ENCODE assay signal across 8 mouse cellular contexts in genomic region chr16:33382341-33382740, GRCm38 (mm10). TPM values are rescaled to one million over a fixed set of nuclear protein-coding genes. Genes with fewer than 3 reads are reported as not detected.
DNase-seq lines count a peak whose midpoint lies in the region; ATAC-seq and TF ChIP-seq lines count a peak whose summit lies in the region.

No protein-coding gene starts in this region.

- peak overlapping the region; percentile 95 for H3K9ac ChIP-seq in heart, embryonic 11.5 days (ENCODE audit: low read depth, low read length)
- H3K9ac ChIP-seq in heart, postnatal 0 days (replicated peaks; ENCODE audit: low read depth, low read length): peak overlapping the region; percentile 95

- 0 out of 2 replicates have a peak, but pooled peaks cover 1% of the 10 kb centered on the region for H3K36me3 ChIP-seq in heart, embryonic 11.5 days (ENCODE audit: control insufficient read depth, insufficient read depth, low read length)
- no peaks in the 10 kb centered on the region for H3K36me3 ChIP-seq in heart, postnatal 0 days (replicated peaks; ENCODE audit: control insufficient read depth, insufficient read depth, low read length)
- peaks cover 11% of the 10 kb centered on the region for H3K36me3 ChIP-seq in midbrain, embryonic 10.5 days

- no peaks in the 10 kb centered on the region for H3K27me3 ChIP-seq in heart, embryonic 11.5 days (ENCODE audit: control insufficient read depth, insufficient read depth, low read length)
- H3K27me3 ChIP-seq in heart, postnatal 0 days (ENCODE audit: control insufficient read depth, insufficient read depth, low read length): no peaks in the 10 kb centered on the region
- no peaks in the 10 kb centered on the region for H3K27me3 ChIP-seq in midbrain, embryonic 10.5 days (ENCODE audit: low read depth, poor library complexity, severe bottlenecking)

- DNase-seq in heart, postnatal 36 days: no peak
- no peak for DNase-seq in heart, postnatal 0 days (ENCODE audit: low spot score)
- no peak for DNase-seq in midbrain, embryonic 10.5 days (ENCODE audit: low spot score)
- no peak for DNase-seq in testis, postnatal 14 days (ENCODE audit: low spot score)
- no peak for DNase-seq in cerebellum, adult 9-11 months
- no peak for DNase-seq in urinary bladder, postnatal 4 days (ENCODE audit: low spot score in 2 of 2)

- intact Hi-C loops in heart, postnatal 36 days (cut with DNase I): loop anchor here (5.0 kb wide), 2 partner anchors 95 to 305 kb away; no protein-coding TSS in a partner anchor

- no peak for TF ChIP-seq EP300 in heart, postnatal 0 days (IDR thresholded peaks at IDR 0.05; ENCODE audit: low read depth)

- H3K4me2 ChIP-seq in heart, embryonic 11.5 days: peak overlapping the region; percentile 94
- peak overlapping the region; percentile 75 for H3K4me2 ChIP-seq in heart, postnatal 0 days (ENCODE audit: low read depth, low read length)

- no peak for ATAC-seq in heart, embryonic 11.5 days (replicated peaks; ENCODE audit: insufficient number of reproducible peaks, low FRiP score, low TSS enrichment)
- ATAC-seq in CD4-positive, CD25-positive, alpha-beta regulatory T cell, adult 4 months: peak; percentile 15
- ATAC-seq in heart, postnatal 0 days (ENCODE audit: insufficient read depth, low read depth): no peak

- TF ChIP-seq CTCF in heart, postnatal 0 days (IDR thresholded peaks at IDR 0.05; ENCODE audit: low read depth): no peak

- H3K27ac ChIP-seq in heart, embryonic 11.5 days (ENCODE audit: low read depth, low read length): no peak overlapping the region
- peak overlapping the region; percentile 96 for H3K27ac ChIP-seq in heart, postnatal 0 days (ENCODE audit: low read depth)
- H3K27ac ChIP-seq in midbrain, embryonic 10.5 days (replicated peaks): peak overlapping the region; percentile 98; the same call in 1 of the 2 replicates

- H3K4me1 ChIP-seq in heart, embryonic 11.5 days (ENCODE audit: control insufficient read depth, insufficient read depth, low read length): peaks cover 15% of the 10 kb centered on the region; the same call in 1 of the 2 replicates
- H3K4me1 ChIP-seq in heart, postnatal 0 days (ENCODE audit: control insufficient read depth, insufficient read depth): peaks cover 14% of the 10 kb centered on the region
- peaks cover 23% of the 10 kb centered on the region for H3K4me1 ChIP-seq in midbrain, embryonic 10.5 days

- peak overlapping the region; percentile 77 for H3K4me3 ChIP-seq in heart, embryonic 11.5 days (ENCODE audit: low read depth, low read length)
- peak overlapping the region; percentile 91 for H3K4me3 ChIP-seq in heart, postnatal 0 days (ENCODE audit: low read depth, low read length)
- H3K4me3 ChIP-seq in midbrain, embryonic 10.5 days: peak overlapping the region; percentile 94

- 36% methylated on average over 4 of the region's 4 CpGs for WGBS in heart, embryonic 11.5 days (ENCODE audit: insufficient replicate concordance)
- WGBS in heart, postnatal 0 days: 14% methylated on average over 4 of the region's 4 CpGs
- 62% methylated on average over 4 of the region's 4 CpGs for WGBS in midbrain, embryonic 10.5 days

- H3K9me3 ChIP-seq in heart, embryonic 11.5 days (replicated peaks; ENCODE audit: control insufficient read depth, low read length): no peaks in the 10 kb centered on the region
- H3K9me3 ChIP-seq in heart, postnatal 0 days (replicated peaks; ENCODE audit: control insufficient read depth, low read length): no peaks in the 10 kb centered on the region
- H3K9me3 ChIP-seq in midbrain, embryonic 10.5 days (replicated peaks): no peaks in the 10 kb centered on the region

RNA-seq across cellular contexts. Expression of gene Zfp148, which starts 1.7 kb away (rescaled TPM):
- 37.8 and 39.2 TPM in 2 replicates for polyA plus RNA-seq in heart, embryonic 11.5 days (2014; fragmentation: Nextera tagmentation; extraction: Ambion mirVana)
- 10 to 100 TPM; 37.8 to 37.9 TPM for total RNA-seq in heart, postnatal 36 days (2021)
- 10 to 100 TPM; 44.3 to 57.6 TPM for polyA plus RNA-seq in CD4-positive, CD25-positive, alpha-beta regulatory T cell, adult 4 months (2017; shearing (Covaris generic))
- total RNA-seq in heart, postnatal 0 days (2014; rRNA removed; ENCODE audit: low replicate concordance): 20.7 and 21.8 TPM in 2 replicates
- 30.0 and 30.3 TPM in 2 replicates for polyA plus RNA-seq in heart, postnatal 0 days (2015; fragmentation: Nextera tagmentation; extraction: Ambion mirVana)
- 40.7 and 46.3 TPM in 2 replicates for polyA plus RNA-seq in midbrain, embryonic 10.5 days (2016; fragmentation: Nextera tagmentation; extraction: Ambion mirVana)
